Mouse (Mus musculus): ENCODE measurements at regions not wholly inside any gene's neighbourhood (a gene's known extent, or its start where the extent isn't known, plus 50 kb on each side); places are given as distances from the start of the nearest gene placed in this dataset.

DNA sequence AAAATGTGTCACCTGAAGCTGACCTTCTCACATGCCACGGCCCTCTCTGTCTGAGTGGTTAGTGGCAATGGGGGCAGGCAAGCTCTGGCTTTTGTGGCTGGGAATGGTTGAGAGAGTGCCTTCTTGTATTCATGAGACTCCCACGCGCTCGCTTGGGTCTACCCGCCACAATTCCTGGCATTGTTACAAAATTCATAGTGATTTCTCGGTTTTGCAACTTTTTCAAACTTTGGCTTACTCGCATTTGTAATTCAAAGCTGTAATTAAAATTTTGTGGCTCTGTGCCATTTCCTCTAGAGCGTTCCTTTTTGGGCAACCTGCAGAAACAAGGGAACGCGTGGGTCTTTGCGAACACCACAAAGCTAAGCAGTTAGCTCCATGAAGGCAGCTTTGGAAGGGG lies 186.3 kb downstream of the Pdgfra start:
- ATAC-seq (ENCODE audit: poor library complexity, severe bottlenecking), result no peak

- peak; percentile 98 for ATAC-seq (ENCODE audit: poor library complexity, severe bottlenecking)
These were observed 190.5 kb downstream of the Pdgfra start for GRCm38 (mm10) chr5:75342599-75342998.

DNA sequence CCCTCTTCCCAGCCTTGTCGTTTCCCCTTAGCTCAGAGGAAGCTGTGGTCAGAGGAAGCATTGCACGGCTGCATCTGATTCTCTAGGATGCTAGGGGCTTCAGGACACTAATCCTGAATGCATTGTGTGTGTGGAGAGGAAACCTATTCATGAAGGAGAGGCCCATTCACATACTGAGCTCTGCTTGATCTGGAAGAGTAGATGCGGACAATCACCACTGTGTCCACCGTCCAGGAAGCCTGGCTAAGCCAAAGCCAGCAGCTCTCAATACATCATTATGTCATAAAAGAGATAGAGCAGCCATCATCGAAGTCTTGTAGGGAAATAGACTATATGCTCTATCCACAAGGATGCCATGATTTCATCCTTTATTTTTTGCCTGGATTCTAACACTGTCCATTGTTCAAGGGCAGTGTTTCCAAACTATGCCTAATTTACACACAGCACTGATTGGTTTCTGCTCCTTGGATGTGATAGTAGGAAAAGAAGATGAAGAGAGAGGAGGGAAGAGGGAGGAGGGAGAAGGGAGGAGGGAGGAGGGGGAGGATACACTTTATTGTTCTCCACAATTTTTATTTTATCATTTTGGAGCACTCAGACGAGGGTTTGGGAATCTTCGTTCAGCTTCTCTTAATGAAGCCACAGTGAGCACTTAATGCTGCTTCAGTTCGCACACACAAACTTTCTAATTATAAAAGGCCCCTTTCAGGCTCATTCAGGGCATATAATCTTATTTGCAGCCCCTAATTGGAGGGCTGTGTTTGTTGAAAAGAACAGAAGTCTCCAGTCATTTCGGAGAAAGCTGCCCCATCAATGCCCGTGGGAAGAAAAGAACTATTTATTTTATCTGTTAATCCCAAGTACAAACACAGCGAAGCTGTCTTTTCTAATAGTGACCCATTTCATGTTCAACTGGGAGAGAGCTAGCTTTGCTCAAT lies 195.0 kb downstream of the Pdgfra start:
- no peak for ATAC-seq (ENCODE audit: poor library complexity, severe bottlenecking)

DNA sequence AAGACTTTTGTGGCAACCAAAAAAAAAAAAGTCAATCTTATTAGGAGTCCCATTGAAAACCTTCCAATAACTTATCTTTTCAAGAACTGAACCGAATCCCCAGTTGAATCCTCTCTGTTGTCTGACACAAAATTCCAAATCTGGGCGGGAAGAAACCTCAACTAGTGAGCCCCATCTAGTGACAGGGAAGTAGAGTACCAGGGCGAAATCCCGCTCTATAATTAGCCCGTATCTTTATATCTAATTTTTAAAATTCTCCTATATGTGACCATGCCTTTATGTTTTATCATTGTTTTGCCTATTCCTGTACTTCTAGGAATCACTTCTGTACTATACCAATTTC lies 195.7 kb downstream of the Pdgfra start:
- ATAC-seq (ENCODE audit: poor library complexity, severe bottlenecking), result no peak

DNA sequence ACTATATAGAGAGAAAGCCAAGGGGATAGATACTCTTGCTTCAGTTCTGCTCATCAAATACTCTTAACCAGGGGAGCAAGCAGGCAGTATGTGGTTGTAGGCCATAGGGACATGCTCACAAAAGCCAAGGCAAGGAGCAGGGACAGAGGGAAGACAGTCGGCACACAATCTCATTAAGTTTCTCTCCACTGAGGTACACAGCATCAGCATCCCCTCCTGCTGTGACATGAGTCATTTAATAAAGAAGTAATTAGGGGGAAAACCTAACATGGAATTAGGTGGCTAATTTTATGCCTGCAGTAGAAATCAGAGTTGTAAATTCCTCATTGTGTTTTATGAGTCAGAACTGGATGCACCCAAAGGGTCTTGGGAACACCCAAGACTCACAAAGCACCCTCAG lies 203.2 kb downstream of the Pdgfra start:
- ATAC-seq (ENCODE audit: poor library complexity, severe bottlenecking), result no peak

DNA sequence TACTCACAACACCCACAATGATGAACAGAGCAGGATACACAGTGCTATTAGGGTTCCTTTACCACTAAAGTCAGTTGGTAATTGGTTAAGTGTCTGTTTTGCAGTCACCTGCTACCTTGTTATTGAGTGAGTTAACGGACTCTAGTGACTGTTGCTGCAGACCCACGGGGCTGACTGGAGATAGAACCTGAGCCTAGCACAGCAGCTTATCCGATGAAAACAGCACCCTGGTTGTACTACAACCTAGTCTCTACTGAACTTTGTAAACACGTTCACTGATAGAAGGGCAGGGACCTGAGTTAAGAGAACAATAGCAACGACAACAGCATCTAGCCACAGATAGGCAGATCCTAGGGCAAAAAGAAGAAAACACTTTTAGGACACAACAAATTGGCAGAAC lies 206.8 kb downstream of the Pdgfra start:
- no peak for ATAC-seq (ENCODE audit: poor library complexity, severe bottlenecking)

GRCm38 (mm10) chr5:75363832-75364231 lies 210.9 kb upstream of the Kit start:
- no peak for ATAC-seq (ENCODE audit: poor library complexity, severe bottlenecking)

DNA sequence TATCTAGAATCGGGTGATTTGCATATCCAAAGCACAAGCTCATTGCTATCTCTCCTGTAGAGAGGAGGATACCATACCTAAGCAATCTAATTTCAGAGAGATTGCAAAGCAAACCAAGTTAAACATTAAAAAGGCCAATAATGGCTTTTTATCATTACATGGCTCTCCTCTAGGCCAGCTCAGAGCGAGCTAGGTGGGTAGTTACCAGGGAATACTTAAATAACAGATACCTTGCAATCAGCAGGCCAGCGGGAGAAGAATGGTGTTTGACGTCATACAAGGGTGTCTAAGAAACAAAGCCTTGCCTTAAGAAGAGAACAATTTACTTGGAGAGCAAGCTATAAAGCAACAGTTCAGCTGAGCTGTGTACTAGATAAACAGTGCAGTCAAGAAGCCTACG lies 207.4 kb upstream of the Kit start:
- ATAC-seq (ENCODE audit: poor library complexity, severe bottlenecking), result no peak

DNA sequence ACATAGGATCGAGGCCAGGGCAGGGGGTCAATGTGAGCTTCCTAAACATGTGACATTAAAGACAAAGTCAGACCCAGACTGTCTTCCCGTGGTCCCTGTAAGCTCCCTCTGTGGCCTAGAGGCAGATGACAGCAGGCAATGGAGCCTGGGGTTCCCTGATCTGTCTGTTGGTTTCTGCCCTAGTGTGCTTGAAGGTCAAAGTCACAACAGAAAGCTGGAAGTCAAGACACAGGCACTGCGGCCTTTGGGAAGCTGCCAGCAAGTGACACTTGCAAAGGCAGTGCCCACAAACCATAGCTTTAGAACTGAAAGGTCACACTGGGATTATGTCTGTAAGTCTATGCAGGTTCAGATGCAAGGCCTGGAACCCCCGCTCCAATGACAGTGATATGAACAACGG lies 206.0 kb upstream of the Kit start:
- no peak for ATAC-seq (ENCODE audit: poor library complexity, severe bottlenecking)

DNA sequence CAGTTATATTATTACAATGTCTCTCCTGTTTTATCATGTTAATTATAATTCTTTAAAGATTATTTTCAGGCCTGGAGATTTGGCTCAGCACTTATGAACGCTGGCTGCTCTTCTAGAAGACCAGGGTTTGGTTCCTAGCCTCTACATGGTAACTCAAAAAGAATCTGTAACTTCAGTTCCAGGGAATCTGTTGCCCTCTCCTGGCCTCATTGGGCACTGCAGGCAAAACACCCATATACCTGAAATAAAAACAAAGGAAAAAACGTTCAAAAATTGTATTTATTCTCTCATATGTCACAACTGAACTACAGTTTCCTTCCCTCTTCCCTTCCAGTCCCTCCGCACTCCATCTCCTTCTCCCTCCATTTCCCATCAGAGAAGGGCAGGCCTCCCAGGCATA lies 201.9 kb upstream of the Kit start:
- no peak for ATAC-seq (ENCODE audit: poor library complexity, severe bottlenecking)

DNA sequence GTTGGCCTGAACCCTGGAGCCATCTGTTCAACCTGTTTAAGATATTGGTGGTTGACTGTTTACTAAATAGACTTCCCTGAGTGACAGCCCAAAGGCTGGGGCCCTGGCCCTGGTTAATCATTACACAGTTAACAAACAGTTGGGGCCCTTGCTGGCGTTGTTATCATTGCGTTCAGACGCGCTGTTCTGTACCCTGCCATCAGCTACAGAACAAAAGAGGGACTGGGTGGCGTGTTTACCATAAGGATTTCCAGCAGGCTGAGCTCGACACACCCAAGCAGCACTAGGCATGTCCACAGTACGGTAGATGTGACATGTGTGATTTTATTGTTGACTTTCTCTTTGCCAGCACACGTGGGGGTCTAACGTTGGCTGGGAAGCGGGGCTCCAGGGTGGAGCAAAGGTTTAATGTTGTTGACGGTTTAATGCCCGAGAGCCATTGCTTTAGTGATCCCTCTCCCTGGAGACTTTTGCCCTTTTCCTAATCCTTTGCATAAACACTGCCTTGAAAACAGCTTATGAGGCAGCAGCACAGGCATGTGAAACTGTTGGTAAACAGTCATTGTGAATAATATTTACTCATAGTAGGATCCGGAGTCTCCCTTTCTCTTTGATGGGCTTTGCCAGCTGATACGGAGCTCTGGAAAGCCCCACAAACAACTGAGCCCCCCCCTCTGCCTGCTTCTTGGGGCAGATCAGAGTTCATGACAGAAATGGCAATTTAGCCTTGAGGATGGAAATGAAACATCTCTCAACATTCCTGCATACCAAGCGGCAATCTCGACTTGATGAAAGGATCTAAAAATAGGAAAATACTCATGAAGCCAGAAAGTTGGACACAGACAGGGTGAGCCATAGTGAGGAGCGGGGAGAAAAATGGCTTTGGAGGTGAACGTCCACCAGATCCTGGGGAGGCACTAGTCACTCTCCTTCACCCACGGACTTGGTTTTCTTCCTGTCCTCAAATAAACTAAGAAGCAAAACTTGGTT lies 197.1 kb upstream of the Kit start:
- ATAC-seq (ENCODE audit: poor library complexity, severe bottlenecking), result no peak

- ATAC-seq (ENCODE audit: poor library complexity, severe bottlenecking), result no peak
These were observed 196.1 kb upstream of the Kit start for GRCm38 (mm10) chr5:75378655-75379054.

DNA sequence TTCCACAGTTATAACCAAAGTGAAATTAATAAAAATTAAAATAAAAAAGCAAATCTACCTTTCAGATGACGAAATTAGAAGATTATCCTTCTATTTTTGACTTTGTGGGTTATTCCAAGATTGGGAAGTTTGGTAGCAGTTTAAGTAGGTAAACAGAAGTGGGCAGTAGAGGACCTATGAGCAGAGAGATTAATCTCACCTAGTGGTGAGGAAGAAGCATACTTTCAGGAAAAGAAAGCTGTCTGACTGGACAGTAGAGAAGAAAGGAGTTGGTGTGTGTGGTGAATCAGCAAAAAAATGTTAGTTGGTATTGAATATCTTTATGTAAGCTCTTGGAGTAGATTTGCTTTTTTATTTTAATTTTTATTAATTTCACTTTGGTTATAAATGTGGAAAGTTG lies 194.4 kb upstream of the Kit start:
- ATAC-seq (ENCODE audit: poor library complexity, severe bottlenecking), result no peak

DNA sequence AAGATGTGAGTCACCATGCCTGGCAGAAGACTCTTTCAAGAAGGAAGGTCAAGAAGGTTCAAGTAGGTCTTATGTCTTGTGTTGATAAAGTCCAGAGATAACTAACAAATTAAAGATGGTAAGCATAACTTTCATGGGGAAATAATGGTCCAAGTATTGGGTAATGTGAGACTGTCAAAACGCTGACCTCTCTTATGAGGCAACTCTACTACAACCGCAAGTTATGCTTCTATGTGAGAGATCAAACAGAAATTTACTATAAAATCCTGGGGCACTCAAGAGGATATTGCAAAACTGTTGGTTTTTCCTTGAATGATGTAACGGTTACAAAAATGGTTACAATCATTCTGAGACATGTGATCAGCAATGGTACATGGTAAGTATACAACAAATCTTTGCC lies 192.6 kb upstream of the Kit start:
- ATAC-seq (ENCODE audit: poor library complexity, severe bottlenecking), result peak; percentile 92

- peak; percentile 62 for ATAC-seq (ENCODE audit: poor library complexity, severe bottlenecking)
These were observed 186.7 kb upstream of the Kit start for GRCm38 (mm10) chr5:75387886-75388454.

DNA sequence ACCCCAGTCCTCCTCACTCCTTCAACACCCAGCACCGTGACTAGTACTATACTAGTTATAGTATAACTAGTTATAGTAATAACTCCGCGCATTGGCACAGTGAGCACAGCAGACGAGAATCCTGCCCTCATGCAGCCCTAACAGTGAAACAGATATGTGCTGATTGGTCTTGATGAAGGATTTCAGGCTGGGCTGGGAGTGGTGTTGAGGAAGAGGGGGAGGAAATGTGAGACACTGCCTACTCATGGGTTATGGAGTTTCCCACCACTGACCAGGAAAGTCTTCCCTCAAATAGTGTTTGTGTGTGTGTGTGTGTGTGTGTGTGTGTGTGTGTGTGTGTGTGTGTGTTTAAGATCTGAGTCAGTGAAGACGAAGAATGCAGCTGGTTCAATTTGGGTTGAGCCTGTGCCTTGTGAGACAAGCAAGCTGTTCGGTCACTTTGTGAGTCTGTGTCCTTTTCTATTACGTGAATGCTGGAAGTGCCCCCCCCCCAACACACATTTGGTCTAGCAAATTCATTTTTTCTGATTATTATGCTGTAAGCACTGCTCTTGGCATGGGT lies 185.9 kb upstream of the Kit start:
- 0 out of 2 replicates have a peak, but pooled peaks have one; percentile 6 for ATAC-seq (ENCODE audit: poor library complexity, severe bottlenecking)

- no peak for ATAC-seq (ENCODE audit: poor library complexity, severe bottlenecking)
These were observed 185.2 kb upstream of the Kit start for GRCm38 (mm10) chr5:75389433-75389971.

- no peak for ATAC-seq (ENCODE audit: poor library complexity, severe bottlenecking)
These were observed 175.9 kb upstream of the Kit start for GRCm38 (mm10) chr5:75398820-75399219.

- ATAC-seq (ENCODE audit: poor library complexity, severe bottlenecking), result no peak
These were observed 173.0 kb upstream of the Kit start for GRCm38 (mm10) chr5:75401734-75402133.

- no peak for ATAC-seq (ENCODE audit: poor library complexity, severe bottlenecking)
These were observed 172.1 kb upstream of the Kit start for GRCm38 (mm10) chr5:75402631-75403030.

DNA sequence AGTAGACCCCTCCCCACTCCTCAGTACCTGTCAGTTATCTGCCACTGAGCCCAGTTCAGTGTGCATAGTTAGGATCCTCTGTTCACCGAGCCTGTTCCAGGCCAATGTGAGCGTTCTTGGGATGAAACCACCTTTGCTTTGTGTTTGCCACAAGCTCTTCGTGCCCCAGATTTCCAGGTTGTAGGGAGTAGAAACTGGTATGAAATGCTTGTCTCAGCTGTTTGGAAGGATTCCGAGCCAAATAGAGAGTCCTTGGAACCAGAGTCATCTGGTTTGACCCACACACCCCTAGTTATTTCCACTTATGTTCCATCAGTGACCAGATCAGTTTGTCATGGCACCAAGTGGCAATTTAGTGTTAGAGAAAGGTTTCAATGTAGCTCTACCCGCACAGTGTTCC lies 171.2 kb upstream of the Kit start:
- no peak for ATAC-seq (ENCODE audit: poor library complexity, severe bottlenecking)
